Mouse (Mus musculus) embryonic stem cell, embryonic (primary cell): ENCODE results near the gene Fam214b.

ENCODE experiments used
- CTCF ChIA-PET, 4 experiments: fragments of 300-600 bp in 2 of 4; fragments of 350-600 bp in 2 of 4; sonication (Branson Sonifier 250); formaldehyde crosslinking; loops; one replicate each; lab custom pipeline; 2022; ENCODE audit warnings: inconsistent platforms in 2 of 4; lab: Charles Lee
- POLR2A ChIA-PET, 4 experiments: fragments of 300-600 bp in 2 of 4; fragments of 350-600 bp in 2 of 4; sonication (Branson Sonifier 250); formaldehyde crosslinking; loops; one replicate each; lab custom pipeline; 2022; ENCODE audit warnings: antibody characterized with exemption in 4 of 4, inconsistent platforms in 1 of 4; lab: Charles Lee

Fam214b gene

GRCm38 (mm10) chr4:43045659-43046302, at the start of gene Fam214b:
Gene Fam214b, minus strand, starts transcription at chr4:43046220.
- ChIA-PET CTCF (interaction anchor here in 2 of 4 experiments (0.5 to 2.6 kb wide), 14 partner anchors 10 to 482 kb away, joined by 3 to 21 read pairs (median 8); partner anchors contain the start of genes Pigo (in 2 of the 2), Stoml2 (in 1 of the 2), Tpm2 (in 1 of the 2) and Unc13b (in 1 of the 2)), POLR2A (interaction anchor here in 3 of 4 experiments (0.5 to 2.5 kb wide), 12 partner anchors 11 to 1542 kb away, joined by 3 to 10 read pairs (median 4); partner anchors contain the start of genes Stoml2 (in 2 of the 3), Unc13b (in 2 of the 3), Creb3 (in 1 of the 3) and Tln1 (in 1 of the 3))

GRCm38 (mm10) chr4:43091183-43091582, 45.2 kb upstream of the Fam214b start:
- ChIA-PET POLR2A (interaction anchor here in 1 of 4 experiments (0.6 kb wide), 1 partner anchor 25 kb away, joined by 3 read pairs; no protein-coding TSS in a partner anchor), CTCF (interaction anchor here in 1 of 4 experiments (0.6 kb wide), 1 partner anchor 70 kb away, joined by 3 read pairs; no protein-coding TSS in a partner anchor)

- ChIA-PET POLR2A (interaction anchor here in 1 of 4 experiments (0.6 kb wide), 1 partner anchor 12 kb away, joined by 3 read pairs; no protein-coding TSS in a partner anchor), CTCF (interaction anchor here in 2 of 4 experiments (0.6 to 0.9 kb wide), 3 partner anchors 144 to 812 kb away, joined by 3 read pairs; no protein-coding TSS in a partner anchor)
Measured at GRCm38 (mm10) chr4:43089950-43090349, 43.9 kb upstream of the Fam214b start.

GRCm38 (mm10) chr4:43082458-43082857, 36.4 kb upstream of the Fam214b start:
- ChIA-PET POLR2A (interaction anchor here in 1 of 4 experiments (0.7 kb wide), 2 partner anchors 93 to 163 kb away, joined by 3 read pairs; no protein-coding TSS in a partner anchor), CTCF (interaction anchor here in 2 of 4 experiments (0.5 to 1.0 kb wide), 3 partner anchors 8 to 175 kb away, joined by 3 to 5 read pairs (median 4); no protein-coding TSS in a partner anchor)

GRCm38 (mm10) chr4:43078071-43078718, 32.2 kb upstream of the Fam214b start:
- ChIA-PET CTCF (interaction anchor here in 1 of 4 experiments (0.7 kb wide), 1 partner anchor 401 kb away, joined by 7 read pairs; no protein-coding TSS in a partner anchor), POLR2A (no interaction called here)

- ChIA-PET CTCF (interaction anchor here in 2 of 4 experiments (0.6 to 1.0 kb wide), 3 partner anchors 22 to 685 kb away, joined by 3 to 4 read pairs (median 3); no protein-coding TSS in a partner anchor), POLR2A (interaction anchor here in 1 of 4 experiments (0.6 to 1.2 kb wide), 3 partner anchors 16 to 216 kb away, joined by 3 to 4 read pairs (median 4); partner anchors contain the start of gene Unc13b)
Measured at GRCm38 (mm10) chr4:43074923-43075322, 28.9 kb upstream of the Fam214b start.

- POLR2A ChIA-PET = interaction anchor here in 1 of 4 experiments (1.2 kb wide), 1 partner anchor 12 kb away, joined by 3 read pairs; no protein-coding TSS in a partner anchor
- CTCF ChIA-PET = interaction anchor here in 2 of 4 experiments (0.6 to 1.0 kb wide), 5 partner anchors 18 to 378 kb away, joined by 3 to 9 read pairs (median 3); partner anchors contain the start of gene Fam214b (in 1 of the 2)
Measured at GRCm38 (mm10) chr4:43065471-43065870, 19.5 kb upstream of the Fam214b start.

- ChIA-PET CTCF (interaction anchor here in 3 of 4 experiments (0.5 to 2.6 kb wide), 6 partner anchors 13 to 700 kb away, joined by 3 to 18 read pairs (median 4); partner anchors contain the start of gene Fam214b (in 1 of the 3)), POLR2A (interaction anchor here in 3 of 4 experiments (0.7 to 1.9 kb wide), 7 partner anchors 8 to 1448 kb away, joined by 3 to 7 read pairs (median 3); no protein-coding TSS in a partner anchor)
Measured at GRCm38 (mm10) chr4:43060286-43060685, 14.3 kb upstream of the Fam214b start.

- CTCF ChIA-PET = interaction anchor here in 2 of 4 experiments (0.7 to 2.6 kb wide), 6 partner anchors 10 to 612 kb away, joined by 3 to 18 read pairs (median 4); partner anchors contain the start of genes Arhgef39 (in 1 of the 2) and Fam214b (in 1 of the 2)
- POLR2A ChIA-PET = interaction anchor here in 3 of 4 experiments (0.7 to 2.6 kb wide), 12 partner anchors 8 to 471 kb away, joined by 3 to 9 read pairs (median 4); partner anchors contain the start of gene Fam214b (in 1 of the 3)
Measured at GRCm38 (mm10) chr4:43059697-43060096, 13.7 kb upstream of the Fam214b start.

- ChIA-PET POLR2A (interaction anchor here (0.6 to 2.6 kb wide), 24 partner anchors 9 to 1889 kb away, joined by 3 to 9 read pairs (median 4); partner anchors contain the start of genes Fam214b (in 2 of the 4), Fancg (in 1 of the 4), Stoml2 (in 1 of the 4) and Vcp (in 1 of the 4)), CTCF (interaction anchor here in 3 of 4 experiments (0.6 to 2.6 kb wide), 11 partner anchors 9 to 613 kb away, joined by 3 to 18 read pairs (median 4); partner anchors contain the start of genes Arhgef39 (in 1 of the 3), Fam214b (in 1 of the 3) and Stoml2 (in 1 of the 3))
Measured at GRCm38 (mm10) chr4:43058753-43059654, 13.0 kb upstream of the Fam214b start, which contains the start of gene Unc13b. Gene Unc13b, plus strand, starts transcription at chr4:43058953.

GRCm38 (mm10) chr4:43058392-43058752, 12.4 kb upstream of the Fam214b start:
- ChIA-PET POLR2A (interaction anchor here in 3 of 4 experiments (0.6 to 2.6 kb wide), 20 partner anchors 10 to 1890 kb away, joined by 3 to 9 read pairs (median 4); partner anchors contain the start of genes Fam214b (in 2 of the 3), Fancg (in 1 of the 3), Stoml2 (in 1 of the 3) and Vcp (in 1 of the 3)), CTCF (interaction anchor here in 3 of 4 experiments (0.6 to 2.6 kb wide), 8 partner anchors 11 to 614 kb away, joined by 3 to 18 read pairs (median 5); partner anchors contain the start of genes Arhgef39 (in 1 of the 3), Fam214b (in 1 of the 3) and Stoml2 (in 1 of the 3))

- ChIA-PET POLR2A (interaction anchor here in 2 of 4 experiments (0.8 to 2.6 kb wide), 9 partner anchors 10 to 152 kb away, joined by 3 to 9 read pairs (median 4); partner anchors contain the start of genes Fam214b (in 1 of the 2), Fancg (in 1 of the 2) and Pigo (in 1 of the 2)), CTCF (interaction anchor here (0.6 to 3.1 kb wide), 17 partner anchors 10 to 1795 kb away, joined by 3 to 21 read pairs (median 4); partner anchors contain the start of genes Fam214b (in 2 of the 4), Pigo (in 1 of the 4) and Stoml2 (in 1 of the 4))
Measured at GRCm38 (mm10) chr4:43057654-43058053, 11.6 kb upstream of the Fam214b start.

GRCm38 (mm10) chr4:43052627-43053026, 6.6 kb upstream of the Fam214b start:
- POLR2A ChIA-PET = interaction anchor here in 3 of 4 experiments (0.6 to 1.5 kb wide), 4 partner anchors 8 to 427 kb away, joined by 3 read pairs; no protein-coding TSS in a partner anchor

GRCm38 (mm10) chr4:43047231-43047630, 1.2 kb upstream of the Fam214b start:
- ChIA-PET POLR2A (interaction anchor here in 3 of 4 experiments (0.7 to 2.5 kb wide), 23 partner anchors 9 to 445 kb away, joined by 3 to 11 read pairs (median 4); partner anchors contain the start of genes Stoml2 (in 2 of the 3), Vcp (in 2 of the 3), Ccdc107 (in 1 of the 3) and Pigo (in 1 of the 3)), CTCF (interaction anchor here (0.5 to 2.6 kb wide), 55 partner anchors 8 to 1436 kb away, joined by 3 to 21 read pairs (median 4); partner anchors contain the start of genes Pigo (in 2 of the 4), Atp8b5 (in 1 of the 4), Car9 (in 1 of the 4) and Ccdc107 (in 1 of the 4))

More at GRCm38 (mm10) chr4:43052627-43053026, 6.6 kb upstream of the Fam214b start:
- CTCF ChIA-PET = interaction anchor here in 3 of 4 experiments (0.5 to 1.1 kb wide), 10 partner anchors 21 to 426 kb away, joined by 3 to 5 read pairs (median 4); partner anchors contain the start of gene Stoml2 (in 1 of the 3)

GRCm38 (mm10) chr4:43046607-43047006, 587 bp upstream of the Fam214b start:
- ChIA-PET POLR2A (interaction anchor here in 3 of 4 experiments (0.5 to 2.5 kb wide), 27 partner anchors 9 to 1543 kb away, joined by 3 to 11 read pairs (median 4); partner anchors contain the start of genes Stoml2 (in 2 of the 3), Unc13b (in 2 of the 3), Vcp (in 2 of the 3) and Ccdc107 (in 1 of the 3)), CTCF (interaction anchor here (0.5 to 2.6 kb wide), 39 partner anchors 9 to 1436 kb away, joined by 3 to 21 read pairs (median 4); partner anchors contain the start of genes Pigo (in 2 of the 4), Atp8b5 (in 1 of the 4), Stoml2 (in 1 of the 4) and Tpm2 (in 1 of the 4))
